Mouse (Mus musculus) cerebral cortex, adult 2 months (tissue): Measurements from ENCODE around the gene Gm3625.

Experiments
- WGBS: fragments of 180-500 bp; shearing (Covaris S2); methylation state at CpG from one replicate; pipeline ENCODE4 v1.1.7; 2018; 5-methylcytosine and 5-hydroxymethylcytosine counted together

Gene Gm3625

GRCm38 (mm10) chr12:4555451-4555850 lies 37.3 kb downstream of the Gm3625 start:
- 80% methylated on average over 6 of the region's 6 CpGs for WGBS

GRCm38 (mm10) chr12:4553704-4554103 lies 39.0 kb downstream of the Gm3625 start:
- 86% methylated on average over 3 of the region's 3 CpGs for WGBS

- 7% methylated on average over 18 of the region's 18 CpGs for WGBS
These were observed 44.4 kb downstream of the Gm3625 start for GRCm38 (mm10) chr12:4548053-4549013.

GRCm38 (mm10) chr12:4547557-4547956 lies 45.2 kb downstream of the Gm3625 start:
- 63% methylated on average over 14 of the region's 14 CpGs for WGBS

GRCm38 (mm10) chr12:4546491-4546890 lies 46.2 kb downstream of the Gm3625 start:
- 52% methylated on average over 5 of the region's 5 CpGs for WGBS

- 91% methylated on average over 5 of the region's 5 CpGs for WGBS
These were observed 48.3 kb downstream of the Gm3625 start for GRCm38 (mm10) chr12:4544400-4544919.
